Mouse (Mus musculus) stomach, postnatal 0 days (tissue): Measurements from ENCODE around the gene Gabarap.

Experiments used
- CTCF ChIP-seq: IDR thresholded peaks from 2 replicates; pipeline ENCODE4 v1.5.1; 2016; ENCODE audit warnings: antibody characterized with exemption, low read depth, mild to moderate bottlenecking, moderate library complexity
- EP300 ChIP-seq: optimal IDR thresholded peaks from 2 replicates; pipeline ENCODE3; 2016; ENCODE audit warnings: antibody characterized with exemption

GRCm38 (mm10) chr11:70029130-70029801 lies 38.3 kb downstream of the Gabarap start:
- no peak for TF ChIP-seq CTCF
- TF ChIP-seq EP300, result no peak
